Mouse (Mus musculus): ENCODE measurements around the gene Akirin1. TPM values are rescaled to one million over a fixed set of nuclear protein-coding genes. Genes with fewer than 3 reads are reported as not detected.

Gene Akirin1
- 100 to 1,000 TPM in 1 of 2 experiments, 10 to 100 TPM in 1; 98.6 to 101 TPM for polyA plus RNA-seq (2017; shearing (Covaris generic))

DNA sequence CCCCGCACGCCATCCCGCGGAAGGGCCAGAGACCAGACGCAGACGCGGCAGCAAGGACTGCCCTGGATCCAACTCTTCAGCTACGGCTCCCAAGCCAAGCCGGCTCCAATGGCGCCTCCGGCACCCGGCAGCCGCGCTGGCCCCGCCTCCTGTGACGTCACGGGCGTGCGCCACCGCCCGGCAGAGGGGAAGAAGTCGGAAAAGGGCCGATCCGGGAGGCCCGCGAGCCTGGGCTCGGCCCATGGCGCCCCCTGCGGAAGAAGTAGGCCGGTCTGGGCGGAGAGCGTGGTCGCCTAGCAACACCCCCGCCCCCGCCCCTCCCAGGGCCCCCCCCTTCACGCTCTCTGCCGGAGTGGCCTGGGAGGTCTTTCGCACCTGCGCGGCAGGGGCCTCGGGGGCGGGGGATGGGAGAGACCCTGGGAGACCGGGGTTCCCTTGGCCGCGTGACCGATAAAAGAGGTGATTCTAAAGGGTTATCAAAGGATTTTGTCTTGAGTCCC lies at the start of gene Akirin1:
Akirin1 (minus strand) TSS at position 194 of the 500 bp plus-strand sequence.

DNA sequence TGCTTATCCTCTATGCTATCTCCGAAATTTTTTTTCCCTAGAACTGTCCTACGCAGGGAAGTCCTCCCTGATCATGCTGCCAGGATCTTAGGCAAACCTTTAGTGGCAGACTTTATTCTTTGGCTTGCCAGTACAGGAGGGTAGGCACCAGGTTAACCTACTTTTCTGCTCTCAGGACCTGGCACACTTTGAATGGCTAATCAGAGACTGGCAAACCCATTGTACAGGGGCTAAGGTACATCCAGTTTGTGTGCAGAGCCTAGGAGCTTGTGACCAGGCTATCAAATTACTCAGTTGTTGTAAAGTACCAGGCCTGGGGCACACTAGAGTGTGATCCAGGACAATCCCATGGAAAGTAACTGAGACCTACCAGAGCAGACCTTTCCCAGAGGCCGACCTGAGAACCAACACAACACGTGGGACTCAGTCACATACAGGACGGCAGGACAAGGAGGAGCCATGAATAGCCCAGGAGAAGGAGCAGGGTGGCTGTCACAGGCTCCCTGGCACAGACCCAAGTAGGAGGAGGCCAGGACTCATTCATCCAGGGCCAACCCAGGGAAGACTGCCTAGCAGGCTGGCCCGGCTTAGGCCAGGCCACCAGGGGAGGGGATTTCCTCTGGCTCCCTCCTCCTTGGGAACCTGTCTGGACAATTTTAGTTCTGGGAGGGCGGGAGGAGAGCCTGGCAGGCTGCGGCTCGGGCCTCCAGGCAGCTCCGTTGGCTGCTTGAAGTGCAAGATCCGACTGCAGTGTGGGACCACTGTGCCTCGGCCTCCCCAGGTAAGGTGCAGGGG lies 37.2 kb upstream of the Akirin1 start, which contains the start of gene Rhbdl2:
Rhbdl2 (plus strand) TSS at position 684 of the 795 bp plus-strand sequence.

GRCm38 (mm10) chr4:123717574-123718433 lies 32.3 kb downstream of the Akirin1 start, which contains the start of gene Ndufs5:
TSS of gene Ndufs5 (minus strand) at chr4:123718202.

Other genes starting within 250 kb of the Akirin1 start
- gene Macf1, start 66.0 kb downstream of the Akirin1 start, polyA plus RNA-seq (2017; shearing (Covaris generic)), result 100 to 1,000 TPM in 1 of 2 experiments, 10 to 100 TPM in 1; 99.7 to 102 TPM
- gene Ndufs5, start 32.1 kb downstream of the Akirin1 start, polyA plus RNA-seq (2017; shearing (Covaris generic)), result 100 to 1,000 TPM; 137 to 152 TPM
- gene Rhbdl2, start 37.5 kb upstream of the Akirin1 start, polyA plus RNA-seq (2017; shearing (Covaris generic)), result under 1 TPM; 0.19 to 0.33 TPM
- gene 4933427I04Rik, start 109.3 kb upstream of the Akirin1 start, polyA plus RNA-seq (2017; shearing (Covaris generic)), result not detected
- gene Mycbp, start 154.5 kb upstream of the Akirin1 start, polyA plus RNA-seq (2017; shearing (Covaris generic)), result 10 to 100 TPM; 12.1 to 14.7 TPM
- gene Rragc, start 167.1 kb upstream of the Akirin1 start, polyA plus RNA-seq (2017; shearing (Covaris generic)), result 10 to 100 TPM; 81.8 to 83.9 TPM
- gene 4930535I16Rik, start 167.7 kb upstream of the Akirin1 start, polyA plus RNA-seq (2017; shearing (Covaris generic)), result not detected